ENCODE assay signal across 8 mouse cellular contexts in genomic region chr7:127912190-127912871, GRCm38 (mm10). TPM values are rescaled to one million over a fixed set of nuclear protein-coding genes. Genes with fewer than 3 reads are reported as not detected.
DNase-seq lines count a peak whose midpoint lies in the region; ATAC-seq and TF ChIP-seq lines count a peak whose summit lies in the region.

TSS of gene Kat8 (plus strand) at chr7:127912516.

- peaks cover 47% of the 10 kb centered on the region for H3K36me3 ChIP-seq in embryonic facial prominence, embryonic 12.5 days
- peaks cover 56% of the 10 kb centered on the region for H3K36me3 ChIP-seq in limb, embryonic 10.5 days
- H3K36me3 ChIP-seq in midbrain, embryonic 12.5 days, result peaks cover 45% of the 10 kb centered on the region
- peaks cover 17% of the 10 kb centered on the region for H3K36me3 ChIP-seq in small intestine, adult 2 months (ENCODE audit: control insufficient read depth, insufficient read depth, low read length)

- no peaks in the 10 kb centered on the region for H3K9me3 ChIP-seq in embryonic facial prominence, embryonic 12.5 days
- H3K9me3 ChIP-seq in limb, embryonic 10.5 days (replicated peaks), result no peaks in the 10 kb centered on the region
- no peaks in the 10 kb centered on the region for H3K9me3 ChIP-seq in midbrain, embryonic 12.5 days

- peak within 1 kb of the TSS; percentile 75 for H3K4me3 ChIP-seq in embryonic facial prominence, embryonic 12.5 days
- H3K4me3 ChIP-seq in limb, embryonic 10.5 days, result peak within 1 kb of the TSS; percentile 87
- peak within 1 kb of the TSS; percentile 99 for H3K4me3 ChIP-seq in midbrain, embryonic 12.5 days
- peak within 1 kb of the TSS; percentile 96 for H3K4me3 ChIP-seq in small intestine, adult 2 months (ENCODE audit: low read depth, low read length)

- 2% methylated on average over 40 of the region's 40 CpGs for WGBS in embryonic facial prominence, embryonic 12.5 days
- 1% methylated on average over 40 of the region's 40 CpGs for WGBS in limb, embryonic 10.5 days
- 1% methylated on average over 40 of the region's 40 CpGs for WGBS in midbrain, embryonic 12.5 days
- WGBS in small intestine, adult 2 months, result under 1% methylated on average over 40 of the region's 40 CpGs

- no peak for TF ChIP-seq CTCF in small intestine, adult 2 months (IDR thresholded peaks at IDR 0.05; ENCODE audit: extremely low read depth, insufficient read length, insufficient replicate concordance, low read depth, low read length)

- peak; percentile 57 for TF ChIP-seq POLR2A in small intestine, adult 2 months (IDR thresholded peaks at IDR 0.05; ENCODE audit: low read depth, low read length)

- peak within 1 kb of the TSS; percentile 77 for H3K9ac ChIP-seq in embryonic facial prominence, embryonic 12.5 days
- peak within 1 kb of the TSS; percentile 85 for H3K9ac ChIP-seq in midbrain, embryonic 12.5 days (replicated peaks)

- DNase-seq in 3T3-L1 (ENCODE audit: low read depth, low spot score), result peak; percentile 94
- DNase-seq in adrenal gland, postnatal 36 days, result peak; percentile 90 to 92
- DNase-seq in heart, adult 11 months, result peak; percentile 99
- DNase-seq in kidney, adult 18-20 months, result peak; percentile 94
- peak; percentile 93 for DNase-seq in limb, embryonic 10.5 days (ENCODE audit: low spot score)

- H3K4me1 ChIP-seq in embryonic facial prominence, embryonic 12.5 days, result peaks cover 7% of the 10 kb centered on the region; the same call in 1 of the 2 replicates
- peaks cover 12% of the 10 kb centered on the region for H3K4me1 ChIP-seq in limb, embryonic 10.5 days
- H3K4me1 ChIP-seq in midbrain, embryonic 12.5 days, result peaks cover 12% of the 10 kb centered on the region
- peaks cover 3% of the 10 kb centered on the region; the same call in 1 of the 2 replicates for H3K4me1 ChIP-seq in small intestine, adult 2 months (ENCODE audit: control insufficient read depth, insufficient read depth, insufficient read length, low read length)

- no peaks in the 10 kb centered on the region for H3K27me3 ChIP-seq in embryonic facial prominence, embryonic 12.5 days
- no peaks in the 10 kb centered on the region for H3K27me3 ChIP-seq in limb, embryonic 10.5 days (ENCODE audit: low read depth, poor library complexity, severe bottlenecking)
- no peaks in the 10 kb centered on the region for H3K27me3 ChIP-seq in midbrain, embryonic 12.5 days
- H3K27me3 ChIP-seq in small intestine, adult 2 months (ENCODE audit: control insufficient read depth, insufficient read depth, low read length), result no peaks in the 10 kb centered on the region

- ATAC-seq in embryonic facial prominence, embryonic 12.5 days (ENCODE audit: insufficient number of reproducible peaks, insufficient read depth, low FRiP score, low TSS enrichment), result peak; percentile 93
- ATAC-seq in midbrain, embryonic 12.5 days (ENCODE audit: low FRiP score, low read depth), result peak; percentile 95

- peak within 1 kb of the TSS; percentile 81 for H3K27ac ChIP-seq in embryonic facial prominence, embryonic 12.5 days
- H3K27ac ChIP-seq in limb, embryonic 10.5 days, result peak within 1 kb of the TSS; percentile 88
- peak within 1 kb of the TSS; percentile 76 for H3K27ac ChIP-seq in midbrain, embryonic 12.5 days (replicated peaks)
- peak within 1 kb of the TSS; percentile 80 for H3K27ac ChIP-seq in small intestine, adult 2 months (ENCODE audit: insufficient read depth, low read depth, low read length)

- peak within 1 kb of the TSS; percentile 66 for H3K4me2 ChIP-seq in embryonic facial prominence, embryonic 12.5 days (replicated peaks)
- peak within 1 kb of the TSS; percentile 78 for H3K4me2 ChIP-seq in midbrain, embryonic 12.5 days (replicated peaks)

RNA-seq across cellular contexts. Expression of gene Kat8, which starts in this region (rescaled TPM):
- total RNA-seq in adrenal gland, postnatal 36 days (2021), result 10 to 100 TPM; 25.9 to 27.9 TPM
- polyA plus RNA-seq in embryonic facial prominence, embryonic 12.5 days (2016; fragmentation: Nextera tagmentation; extraction: Ambion mirVana), result 50.9 and 53.7 TPM in 2 replicates
- 48.0 and 53.0 TPM in 2 replicates for polyA plus RNA-seq in limb, embryonic 10.5 days (2016; fragmentation: Nextera tagmentation; extraction: Ambion mirVana)
- 54.4 and 55.2 TPM in 2 replicates for polyA plus RNA-seq in midbrain, embryonic 12.5 days (2016; fragmentation: Nextera tagmentation; extraction: Ambion mirVana)
- 5.2 and 8.3 TPM in 2 replicates for polyA plus RNA-seq in small intestine, adult 2 months (2012; rRNA removed)

Comparison
In these comparisons a context has a peak if more than half of its experiments do, and no peak if none do; other contexts are left out.
1. Peak in every context shown above with its lines: DNase-seq, ATAC-seq, H3K4me3 ChIP-seq and H3K27ac ChIP-seq.